Mouse (Mus musculus) forebrain, postnatal 0 days (tissue): ENCODE measurements around the gene Eva1a. TPM values are rescaled to one million over a fixed set of nuclear protein-coding genes. Genes with fewer than 3 reads are reported as not detected.

Source experiments
- ATAC-seq: fragments of 200-750 bp; cut with Nextera tagmentation; 2 replicates; pipeline ENCODE4 v1.8.0; 2017; ENCODE audit warnings: mild to moderate bottlenecking, moderate library complexity
- DNase-seq: peaks from one replicate; pipeline ENCODE4 v3.0.0-alpha.2; 2015
- H3K27ac ChIP-seq: fragments of 300-500 bp; sonication (generic); 2 replicates; pipeline ENCODE4 v1.5.1; 2014; ENCODE audit warnings: low read depth, mild to moderate bottlenecking, antibody characterized with exemption, low read length, moderate library complexity, mixed read lengths
- H3K27me3 ChIP-seq: fragments of 300-500 bp; sonication (generic); 2 replicates; pipeline ENCODE4 v1.6.1; 2014; ENCODE audit warnings: mild to moderate bottlenecking, low read length, mixed read lengths; ENCODE audit not compliant: insufficient read depth
- H3K36me3 ChIP-seq: fragments of 300-500 bp; sonication (generic); 2 replicates; pipeline ENCODE4 v1.6.1; 2014; ENCODE audit warnings: mild to moderate bottlenecking, moderate library complexity; ENCODE audit not compliant: insufficient read depth
- H3K4me1 ChIP-seq: fragments of 300-500 bp; sonication (generic); 2 replicates; pipeline ENCODE4 v1.6.1; 2014; ENCODE audit warnings: antibody characterized with exemption; ENCODE audit not compliant: insufficient read depth
- H3K4me2 ChIP-seq: fragments of 300-500 bp; sonication (generic); 2 replicates; pipeline ENCODE4 v1.6.1; 2014; ENCODE audit warnings: low read depth, mild to moderate bottlenecking, moderate library complexity
- H3K4me3 ChIP-seq: fragments of 300-500 bp; sonication (generic); 2 replicates; pipeline ENCODE4 v1.5.1; 2014; ENCODE audit warnings: low read depth, low read length, mixed read lengths
- H3K9ac ChIP-seq: fragments of 300-500 bp; sonication (generic); 2 replicates; pipeline ENCODE4 v1.6.1; 2014; ENCODE audit warnings: mild to moderate bottlenecking
- H3K9me3 ChIP-seq: fragments of 300-500 bp; sonication (generic); 2 replicates; pipeline ENCODE4 v1.6.1; 2016; ENCODE audit warnings: low read length
- CTCF ChIP-seq: sonication (generic); IDR thresholded peaks from 2 replicates; pipeline ENCODE4 v1.5.1; 2016; ENCODE audit warnings: antibody characterized with exemption, control low read depth, low read depth
- WGBS: fragments of 180-500 bp; shearing (Covaris S2); extraction: QIAGEN DNeasy Blood & Tissue Kit; methylation state at CpG from one replicate; pipeline ENCODE4 v1.1.7; 2014; 5-methylcytosine and 5-hydroxymethylcytosine counted together
- polyA plus RNA-seq: library from polyadenylated mRNA; unstranded; fragments of >200 nt; fragmentation: Nextera tagmentation; extraction: Ambion mirVana; gene quantifications from 2 replicates; pipeline ENCODE4 v1.2.1, GENCODE M21; 2015
- total RNA-seq: library from RNA; depleted of rRNA; stranded (reverse); fragments of >200 nt; gene quantifications from 2 replicates; pipeline ENCODE4 v1.2.3, GENCODE M21; 2014

The Eva1a gene
- total and polyA plus RNA-seq, 2 experiments from 2014 or later, result 1.3 to 2.0 TPM

GRCm38 (mm10) chr6:82047977-82048376 is 7.1 kb downstream of the Eva1a start:
- no peak for TF ChIP-seq CTCF
- ATAC-seq (no peak), DNase-seq (no peak)
- Histone ChIP-seq H3K9me3 (no peaks in the 10 kb centered on the region), H3K27me3 (peaks cover 5% of the 10 kb centered on the region; the same call in 1 of the 2 replicates), H3K36me3 (no peaks in the 10 kb centered on the region), H3K4me3 (no peak overlapping the region), H3K4me1 (peaks cover under 1% of the 10 kb centered on the region; the same call in 1 of the 2 replicates), H3K27ac (no peak overlapping the region), H3K4me2 (no peak overlapping the region), H3K9ac (no peak overlapping the region)
- WGBS, result 69% methylated on average over 6 of the region's 6 CpGs

GRCm38 (mm10) chr6:82050201-82050600 is 9.4 kb downstream of the Eva1a start:
- 75% methylated on average over 9 of the region's 9 CpGs for WGBS
- DNase-seq, result no peak
- H3K36me3 ChIP-seq, result no peaks in the 10 kb centered on the region

GRCm38 (mm10) chr6:82051569-82051968 is 10.7 kb downstream of the Eva1a start:
- DNase-seq, result no peak
- H3K4me2 ChIP-seq, result no peak overlapping the region
- H3K9ac ChIP-seq, result no peak overlapping the region
- H3K36me3 ChIP-seq, result no peaks in the 10 kb centered on the region
- no peaks in the 10 kb centered on the region for H3K4me1 ChIP-seq
- no peaks in the 10 kb centered on the region for H3K27me3 ChIP-seq
- H3K4me3 ChIP-seq, result no peak overlapping the region
- H3K27ac ChIP-seq, result no peak overlapping the region
- WGBS, result 86% methylated on average over 8 of the region's 8 CpGs
- ATAC-seq, result no peak
- H3K9me3 ChIP-seq, result no peaks in the 10 kb centered on the region
- TF ChIP-seq CTCF, result no peak

More at GRCm38 (mm10) chr6:82050201-82050600, 9.4 kb downstream of the Eva1a start:
- no peak overlapping the region for H3K27ac ChIP-seq
- ATAC-seq, result peak; percentile 30; the same call in 1 of the 2 replicates
- no peak overlapping the region for H3K9ac ChIP-seq
- no peaks in the 10 kb centered on the region for H3K27me3 ChIP-seq
- H3K4me3 ChIP-seq, result no peak overlapping the region
- H3K4me1 ChIP-seq, result no peaks in the 10 kb centered on the region
- H3K9me3 ChIP-seq, result no peaks in the 10 kb centered on the region
- no peak overlapping the region for H3K4me2 ChIP-seq
- no peak for TF ChIP-seq CTCF

- TF ChIP-seq CTCF, result no peak
- ATAC-seq, result no peak
- Histone ChIP-seq H3K27ac (no peak overlapping the region), H3K27me3 (no peaks in the 10 kb centered on the region), H3K36me3 (no peaks in the 10 kb centered on the region), H3K4me3 (no peak overlapping the region), H3K4me2 (no peak overlapping the region), H3K4me1 (no peaks in the 10 kb centered on the region), H3K9me3 (no peaks in the 10 kb centered on the region), H3K9ac (no peak overlapping the region)
- no peak for DNase-seq
- 89% methylated on average over 6 of the region's 6 CpGs for WGBS
Measured at GRCm38 (mm10) chr6:82052047-82052725, 11.3 kb downstream of the Eva1a start.

- H3K36me3 ChIP-seq, result no peaks in the 10 kb centered on the region
- no peak overlapping the region for H3K4me3 ChIP-seq
- TF ChIP-seq CTCF, result no peak
- H3K27ac ChIP-seq, result no peak overlapping the region
- H3K4me2 ChIP-seq, result no peak overlapping the region
- no peaks in the 10 kb centered on the region for H3K9me3 ChIP-seq
- H3K9ac ChIP-seq, result no peak overlapping the region
- WGBS, result 76% methylated on average over 2 of the region's 2 CpGs
- ATAC-seq (no peak), DNase-seq (no peak)
- no peaks in the 10 kb centered on the region for H3K27me3 ChIP-seq
- no peaks in the 10 kb centered on the region for H3K4me1 ChIP-seq
Measured at GRCm38 (mm10) chr6:82052726-82053118, 11.9 kb downstream of the Eva1a start.

GRCm38 (mm10) chr6:82054854-82055253 is 14.0 kb downstream of the Eva1a start:
- TF ChIP-seq CTCF, result no peak
- ATAC-seq, result no peak
- Histone ChIP-seq H3K27ac (no peak overlapping the region), H3K9ac (no peak overlapping the region), H3K4me1 (no peaks in the 10 kb centered on the region), H3K4me2 (no peak overlapping the region), H3K9me3 (no peaks in the 10 kb centered on the region), H3K4me3 (no peak overlapping the region), H3K36me3 (no peaks in the 10 kb centered on the region), H3K27me3 (no peaks in the 10 kb centered on the region)
- WGBS, result 78% methylated on average over 7 of the region's 7 CpGs
- DNase-seq, result no peak

GRCm38 (mm10) chr6:82059896-82060295 is 19.1 kb downstream of the Eva1a start:
- ATAC-seq (no peak), DNase-seq (peak; percentile 41)
- H3K36me3 ChIP-seq, result no peaks in the 10 kb centered on the region
- H3K9me3 ChIP-seq, result no peaks in the 10 kb centered on the region
- no peak overlapping the region for H3K9ac ChIP-seq
- H3K27ac ChIP-seq, result no peak overlapping the region
- H3K4me1 ChIP-seq, result no peaks in the 10 kb centered on the region
- no peak overlapping the region for H3K4me3 ChIP-seq
- H3K4me2 ChIP-seq, result no peak overlapping the region
- no peaks in the 10 kb centered on the region for H3K27me3 ChIP-seq
- no peak for TF ChIP-seq CTCF
- WGBS, result 62% methylated on average over 7 of the region's 7 CpGs
